In genomic region chr11:3922731-3923130, GRCm38 (mm10) we compare ENCODE assay signal across 36 mouse cellular contexts. TPM values are rescaled to one million over a fixed set of nuclear protein-coding genes. Genes with fewer than 3 reads are reported as not detected.
"Had no signal": no experiment of that assay in that cellular context is flagged by ENCODE, and none has a peak within 500 bp of the region (broad histone marks: within the 10 kb centered on the region; RNA-seq: fewer than 3 reads in every experiment).

No protein-coding gene starts in this region.

- H3K27me3 ChIP-seq: heart, embryonic 12.5 days; heart, embryonic 13.5 days; heart, embryonic 15.5 days; hindbrain, embryonic 12.5 days; hindbrain, embryonic 13.5 days; hindbrain, embryonic 15.5 days; kidney, embryonic 15.5 days had no signal

- DNase-seq: heart, postnatal 10 days; heart, postnatal 14 days; heart, postnatal 36 days; heart, postnatal 4 days; kidney, adult 11 months; kidney, adult 18-20 months; kidney, adult 2 months; kidney, adult 8-10 months; kidney, adult 9 months; kidney, postnatal 10 days; kidney, postnatal 14 days; kidney, postnatal 36 days; kidney, postnatal 4 days; layer of hippocampus, adult 9-11 months; layer of hippocampus, postnatal 36 days had no signal

- H3K4me1 ChIP-seq: heart, embryonic 10.5 days; heart, embryonic 12.5 days; hindbrain, embryonic 10.5 days; hindbrain, embryonic 12.5 days; hindbrain, embryonic 13.5 days had no signal

- H3K27ac ChIP-seq: heart, embryonic 10.5 days; heart, embryonic 13.5 days; heart, embryonic 15.5 days; hindbrain, embryonic 10.5 days; hindbrain, embryonic 12.5 days; hindbrain, embryonic 13.5 days; hindbrain, embryonic 14.5 days; hindbrain, embryonic 15.5 days; hindbrain, postnatal 0 days; kidney, embryonic 15.5 days; kidney, postnatal 0 days; layer of hippocampus, adult 2 months; left cerebral cortex, adult 2 months had no signal

- H3K4me3 ChIP-seq: heart, embryonic 10.5 days; heart, embryonic 12.5 days; heart, embryonic 13.5 days; heart, embryonic 15.5 days; hindbrain, embryonic 10.5 days; hindbrain, embryonic 12.5 days; hindbrain, embryonic 13.5 days; hindbrain, embryonic 15.5 days; kidney, embryonic 15.5 days; layer of hippocampus, adult 2 months; left cerebral cortex, adult 2 months had no signal

- H3K4me2 ChIP-seq: heart, embryonic 11.5 days; heart, embryonic 12.5 days; heart, embryonic 13.5 days; heart, embryonic 15.5 days; hindbrain, embryonic 12.5 days; hindbrain, embryonic 13.5 days; hindbrain, embryonic 14.5 days; hindbrain, embryonic 15.5 days; kidney, embryonic 15.5 days had no signal

- H3K9ac ChIP-seq: heart, embryonic 12.5 days; heart, embryonic 13.5 days; heart, embryonic 15.5 days; hindbrain, embryonic 12.5 days; hindbrain, embryonic 13.5 days; hindbrain, embryonic 14.5 days; hindbrain, embryonic 15.5 days; kidney, embryonic 15.5 days had no signal

- H3K9me3 ChIP-seq: heart, embryonic 10.5 days; heart, embryonic 12.5 days; heart, embryonic 13.5 days; heart, embryonic 15.5 days; hindbrain, embryonic 10.5 days; hindbrain, embryonic 12.5 days; hindbrain, embryonic 13.5 days; hindbrain, embryonic 15.5 days; kidney, embryonic 15.5 days had no signal

- ATAC-seq: hindbrain, embryonic 16.5 days; hindbrain, postnatal 0 days; inflammation-experienced regulatory T-cells, adult 6 months; intestine, embryonic 16.5 days; intestine, postnatal 0 days had no signal

RNA-seq across cellular contexts. Expression of gene 4921536K21Rik, which starts 27.8 kb away (rescaled TPM):
- total RNA-seq: hematopoietic stem cell, adult 5-6 weeks had no signal
- polyA plus RNA-seq: heart, embryonic 11.5 days; heart, embryonic 14.5 days; inflammation-experienced regulatory T-cells, adult 6 months had no signal
